Mouse (Mus musculus) ES-E14 (cell line): Measurements from ENCODE around the gene Ift27. TPM values are rescaled to one million over a fixed set of nuclear protein-coding genes. Genes with fewer than 3 reads are reported as not detected.

Source experiments
- DNase-seq: peaks from one replicate; pipeline ENCODE4 v3.0.0-alpha.2; 2013; ENCODE audit warnings: low read depth, low spot score
- H3K27ac ChIP-seq: 2 replicates; pipeline ENCODE4 v1.5.1; 2012; ENCODE audit warnings: low read depth, mild to moderate bottlenecking, low read length, moderate library complexity, mixed read lengths; ENCODE audit not compliant: poor library complexity, insufficient read depth, severe bottlenecking
- H3K36me3 ChIP-seq: 2 replicates; pipeline ENCODE4 v1.6.1; 2012; ENCODE audit warnings: mild to moderate bottlenecking, low read length, moderate library complexity, mixed read lengths; ENCODE audit not compliant: control insufficient read depth, poor library complexity, insufficient read depth, severe bottlenecking
- H3K4me1 ChIP-seq, 2 experiments: fragments of 150-350 bp in 1 of 2; sonication (generic) in 1 of 2; 2 replicates each; pipeline ENCODE4 v1.6.1; 2012; ENCODE audit warnings: low read length in 2 of 2, mild to moderate bottlenecking in 1 of 2, mixed read lengths in 1 of 2; ENCODE audit not compliant: control insufficient read depth in 2 of 2, insufficient read depth in 2 of 2, poor library complexity in 1 of 2
- H3K4me3 ChIP-seq, 2 experiments: fragments of 150-350 bp in 1 of 2; sonication (generic) in 1 of 2; 2 replicates each; pipeline ENCODE4 v1.5.1; 2012; ENCODE audit warnings: low read length in 2 of 2, low read depth in 1 of 2, mild to moderate bottlenecking in 1 of 2, mixed read lengths in 1 of 2; ENCODE audit not compliant: insufficient read depth in 1 of 2, poor library complexity in 1 of 2, severe bottlenecking in 1 of 2
- H3K9ac ChIP-seq: 2 replicates; pipeline ENCODE4 v1.6.1; 2012; ENCODE audit warnings: low read depth, mild to moderate bottlenecking, low read length, mixed read lengths; ENCODE audit not compliant: poor library complexity, insufficient read depth, severe bottlenecking
- H3K9me3 ChIP-seq: fragments of 150-350 bp; sonication (generic); 2 replicates; pipeline ENCODE4 v1.6.1; 2012; ENCODE audit warnings: low read depth, mild to moderate bottlenecking, low read length; ENCODE audit not compliant: control insufficient read depth, insufficient read depth
- CHD2 ChIP-seq: IDR thresholded peaks from 2 replicates; pipeline ENCODE4 v1.6.1; 2014; ENCODE audit warnings: mild to moderate bottlenecking, low read depth, low read length, inconsistent platforms
- HCFC1 ChIP-seq: IDR thresholded peaks from 2 replicates; pipeline ENCODE4 v1.6.1; 2012; ENCODE audit warnings: low read length, inconsistent platforms, borderline replicate concordance; ENCODE audit not compliant: insufficient read depth
- MAFK ChIP-seq: IDR thresholded peaks from 2 replicates; pipeline ENCODE4 v1.6.1; 2014; ENCODE audit warnings: mild to moderate bottlenecking, low read depth, low read length, inconsistent platforms; ENCODE audit not compliant: insufficient read depth
- ZC3H11A ChIP-seq: IDR thresholded peaks from 2 replicates; pipeline ENCODE4 v1.6.1; 2012; ENCODE audit warnings: low read depth, mild to moderate bottlenecking, inconsistent platforms, low read length, borderline replicate concordance
- ZNF384 ChIP-seq: IDR thresholded peaks from 2 replicates; pipeline ENCODE4 v1.6.1; 2012; ENCODE audit warnings: low read depth, low read length, inconsistent platforms
- in situ Hi-C, 2 experiments: fragments of 600-800 bp; cut with MboI; formaldehyde crosslinking; loops; one replicate each; pipeline ENCODE4 v1.15.1; 2025; ENCODE audit warnings: low sequenced_read_pairs in 2 of 2, inconsistent platforms in 1 of 2; ENCODE audit not compliant: unreplicated experiment in 2 of 2
- total RNA-seq: library from RNA; depleted of rRNA; stranded (reverse); fragments of 300-350 nt; gene quantifications from 2 replicates; pipeline ENCODE4 v1.2.3, GENCODE M21; 2012

The Ift27 gene
- total RNA-seq, 1 experiment, result 12.6 TPM

DNA sequence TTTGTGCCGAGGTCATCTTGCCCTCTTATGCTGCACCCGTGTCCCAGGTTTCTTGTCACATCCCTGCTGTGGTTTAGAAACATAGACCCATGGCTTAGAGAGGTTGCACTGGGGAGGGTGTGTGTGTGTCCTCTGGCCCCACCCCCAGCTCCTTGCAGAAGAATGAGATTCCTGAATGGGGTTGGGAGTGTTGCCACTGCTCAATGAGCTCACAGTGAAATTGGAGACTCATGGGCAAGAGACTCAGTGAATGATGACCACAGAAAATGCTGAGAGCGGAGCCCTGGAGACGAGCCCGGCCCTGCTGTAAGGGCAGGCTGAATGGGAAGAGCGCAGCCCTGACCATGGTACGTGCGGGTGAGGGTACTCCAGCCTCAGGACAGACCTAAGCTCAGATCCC lies 33.7 kb downstream of the Ift27 start:
- Histone ChIP-seq H3K4me1 (peaks cover 0 to 2% of the 10 kb centered on the region in 2 experiments; a peak in 1 of 4 replicates), H3K9ac (no peak overlapping the region), H3K4me3 (no peak overlapping the region), H3K9me3 (no peaks in the 10 kb centered on the region), H3K27ac (no peak overlapping the region), H3K36me3 (no peaks in the 10 kb centered on the region)
- no peak for DNase-seq
- TF ChIP-seq ZNF384 (no peak), HCFC1 (no peak), CHD2 (no peak), ZC3H11A (no peak), MAFK (no peak)
- in situ Hi-C loops, result no loop called here

- Histone ChIP-seq H3K9ac (no peak overlapping the region), H3K9me3 (no peaks in the 10 kb centered on the region), H3K4me3 (no peak overlapping the region), H3K4me1 (no peaks in the 10 kb centered on the region), H3K36me3 (no peaks in the 10 kb centered on the region), H3K27ac (no peak overlapping the region)
- in situ Hi-C loops, result no loop called here
- TF ChIP-seq ZC3H11A (no peak), ZNF384 (no peak), MAFK (no peak)
- DNase-seq, result no peak
Measured at GRCm38 (mm10) chr15:78134606-78135005, 39.3 kb downstream of the Ift27 start.

DNA sequence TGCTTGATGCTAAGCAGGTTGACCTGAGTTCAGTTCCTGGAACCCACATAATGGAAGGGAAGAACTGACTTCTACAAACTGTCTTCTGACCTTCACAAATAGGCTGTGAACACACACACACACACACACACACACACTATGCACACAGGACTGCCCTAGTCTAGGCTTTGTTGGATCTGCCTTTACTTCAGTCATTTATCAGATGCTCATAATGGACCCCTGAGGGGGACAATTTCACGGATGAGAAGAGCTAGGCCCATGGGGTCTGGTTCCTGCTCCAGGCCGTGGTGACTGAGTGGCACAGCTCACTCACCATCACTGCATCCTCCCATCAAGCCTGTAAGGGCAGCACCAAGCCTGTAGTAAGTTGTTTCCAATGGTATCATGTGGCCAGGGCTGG lies 40.5 kb downstream of the Ift27 start:
- Histone ChIP-seq H3K9me3 (no peaks in the 10 kb centered on the region), H3K27ac (no peak overlapping the region), H3K4me3 (no peak overlapping the region), H3K4me1 (no peaks in the 10 kb centered on the region), H3K36me3 (no peaks in the 10 kb centered on the region), H3K9ac (no peak overlapping the region)
- in situ Hi-C loops, result no loop called here
- no peak for DNase-seq
- no peak for TF ChIP-seq MAFK
- no peak for TF ChIP-seq HCFC1
- TF ChIP-seq ZC3H11A, result no peak
- no peak for TF ChIP-seq ZNF384
- no peak for TF ChIP-seq CHD2

DNA sequence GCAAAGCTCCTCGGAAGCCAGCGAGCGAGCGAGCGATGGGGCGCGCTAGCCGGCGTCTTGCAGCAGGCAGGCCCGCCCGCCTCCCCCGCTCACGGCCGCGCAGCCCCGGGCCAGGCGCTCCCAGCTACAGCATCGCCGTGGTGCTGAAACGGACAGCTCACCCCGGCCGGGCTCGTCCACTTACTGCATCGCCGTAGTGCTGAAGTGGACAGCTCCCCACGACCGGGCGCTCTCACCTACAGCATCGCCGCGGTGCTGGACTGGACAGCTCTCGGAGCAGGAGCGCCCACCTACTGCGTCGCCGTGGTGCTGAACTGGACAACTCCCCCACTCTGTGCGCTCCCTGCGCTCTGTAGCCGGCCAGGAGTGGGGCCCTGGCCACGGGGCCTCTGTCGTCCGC lies 54.2 kb downstream of the Ift27 start, which contains the start of gene Cacng2:
TSS of gene Cacng2 (minus strand) at position 325 of the 400 bp plus-strand sequence.
- peak within 1 kb of the TSS; percentile 53 to 60 for H3K4me3 ChIP-seq
- H3K27ac ChIP-seq, result no peak within 1 kb of the TSS
- no peaks in the 10 kb centered on the region for H3K9me3 ChIP-seq
- DNase-seq, result peak; percentile 96
- in situ Hi-C loops, result no loop called here
- H3K4me1 ChIP-seq, result no peaks in the 10 kb centered on the region; a peak in 1 of 4 replicates
- no peak within 1 kb of the TSS for H3K9ac ChIP-seq
- TF ChIP-seq MAFK, result no peak
- TF ChIP-seq ZNF384, result no peak
- TF ChIP-seq HCFC1, result peak; percentile 56; the same call in 1 of the 2 replicates
- no peaks in the 10 kb centered on the region for H3K36me3 ChIP-seq

GRCm38 (mm10) chr15:78119248-78119647 lies 54.7 kb downstream of the Ift27 start:
- H3K9me3 ChIP-seq, result no peaks in the 10 kb centered on the region
- no peak for DNase-seq
- H3K9ac ChIP-seq, result no peak overlapping the region
- TF ChIP-seq ZNF384 (no peak), HCFC1 (no peak), CHD2 (no peak), ZC3H11A (no peak), MAFK (no peak)
- in situ Hi-C loops, result no loop called here
- no peak overlapping the region for H3K27ac ChIP-seq
- H3K4me1 ChIP-seq, result no peaks in the 10 kb centered on the region; a peak in 1 of 4 replicates
- peak overlapping the region; percentile 53 to 60 for H3K4me3 ChIP-seq
- H3K36me3 ChIP-seq, result no peaks in the 10 kb centered on the region
